Mouse (Mus musculus) adrenal gland, postnatal 4 days (tissue): Measurements from ENCODE around the gene Sema4c. TPM values are rescaled to one million over a fixed set of nuclear protein-coding genes. Genes with fewer than 3 reads are reported as not detected.

Experiments used
- DNase-seq, 2 experiments: peaks; one replicate each; pipeline ENCODE4 v3.0.0; 2021 to 2022; ENCODE audit warnings: low spot score in 2 of 2, mixed read lengths in 2 of 2
- microRNA-seq: library from miRNA; unstranded; fragments of <30 nt; microRNA quantifications from one replicate; pipeline ENCODE4 v1.2.0, GENCODE M21; 2021
- total RNA-seq, 2 experiments: library from RNA; stranded (reverse); gene quantifications; 2 replicates each; pipeline ENCODE4 v1.2.3; 2021

Gene Sema4c
- total RNA-seq, 2 experiments from 2014 or later, result 44.0 to 57.6 TPM

DNA sequence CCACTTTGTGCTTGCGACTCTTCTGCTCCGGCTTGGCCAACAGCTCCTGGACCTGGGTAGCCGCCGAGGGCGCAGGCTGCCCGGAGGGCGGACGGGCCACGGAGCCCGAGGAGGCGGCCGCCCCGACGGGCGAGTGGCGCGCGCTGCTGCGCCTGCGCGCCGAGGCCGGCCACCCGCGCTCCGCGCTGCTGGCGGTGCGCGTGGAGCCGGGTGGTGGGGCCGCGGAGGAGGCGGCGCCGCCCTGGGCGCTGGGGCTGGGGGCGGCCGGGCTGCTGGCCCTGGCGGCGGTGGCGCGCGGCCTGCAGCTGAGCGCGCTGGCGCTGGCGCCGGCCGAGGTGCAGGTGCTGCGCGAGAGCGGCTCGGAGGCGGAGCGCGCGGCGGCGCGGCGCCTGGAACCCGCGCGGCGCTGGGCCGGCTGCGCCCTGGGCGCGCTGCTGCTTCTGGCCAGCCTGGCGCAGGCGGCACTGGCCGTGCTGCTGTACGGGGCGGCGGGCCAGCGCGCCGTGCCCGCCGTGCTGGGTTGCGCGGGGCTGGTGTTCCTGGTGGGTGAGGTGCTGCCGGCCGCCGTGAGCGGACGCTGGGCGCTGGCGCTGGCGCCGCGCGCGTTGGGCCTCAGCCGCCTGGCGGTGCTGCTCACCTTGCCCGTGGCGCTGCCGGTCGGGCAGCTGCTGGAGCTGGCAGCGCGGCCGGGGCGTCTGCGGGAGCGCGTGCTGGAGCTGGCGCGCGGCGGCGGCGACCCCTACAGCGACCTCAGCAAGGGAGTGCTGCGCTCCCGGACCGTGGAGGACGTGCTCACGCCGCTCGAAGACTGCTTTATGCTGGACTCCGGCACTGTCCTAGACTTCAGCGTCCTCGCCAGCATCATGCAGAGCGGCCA is 45.8 kb downstream of the Sema4c start:
- no peak for DNase-seq

DNA sequence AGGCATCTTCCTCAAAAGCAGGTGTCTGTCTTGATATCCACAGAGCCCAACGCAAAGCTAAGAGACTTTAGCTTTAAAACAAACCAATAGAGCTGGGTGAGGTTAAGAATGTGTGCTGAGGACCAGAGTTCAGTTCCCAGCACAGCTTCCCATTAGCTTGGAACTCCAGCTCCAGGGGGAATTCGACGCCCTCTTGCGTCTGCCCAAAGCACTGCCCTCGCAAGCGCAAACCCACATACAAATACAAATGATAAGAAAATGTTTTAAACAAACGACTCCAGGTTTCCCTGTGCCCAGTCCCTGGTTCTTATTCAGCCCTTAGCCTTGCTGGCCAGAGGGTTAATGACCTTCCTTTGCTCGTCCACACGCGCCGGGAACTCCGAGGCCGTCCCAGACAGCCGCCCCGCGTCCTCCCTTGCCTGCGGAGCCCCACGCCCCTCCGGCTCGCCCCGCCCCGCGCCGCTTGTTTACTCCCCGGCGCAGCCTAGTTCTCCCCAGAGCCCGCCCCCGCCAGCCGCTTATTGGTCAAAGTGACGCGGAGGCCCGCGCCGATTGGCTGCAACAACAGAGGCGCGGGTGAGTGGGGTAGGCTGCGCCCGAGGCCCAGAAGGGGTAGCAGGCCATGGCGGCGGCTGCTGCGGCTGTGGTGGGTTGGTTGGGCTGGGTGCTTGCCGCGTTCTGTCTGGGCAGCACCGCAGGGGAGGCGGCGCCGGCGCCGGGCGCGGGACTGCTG is 46.7 kb downstream of the Sema4c start, which contains the start of gene Cnnm3:
TSS of gene Cnnm3 (plus strand) at position 579 of the 733 bp plus-strand sequence.
- DNase-seq, result peak; percentile 99 to 100

DNA sequence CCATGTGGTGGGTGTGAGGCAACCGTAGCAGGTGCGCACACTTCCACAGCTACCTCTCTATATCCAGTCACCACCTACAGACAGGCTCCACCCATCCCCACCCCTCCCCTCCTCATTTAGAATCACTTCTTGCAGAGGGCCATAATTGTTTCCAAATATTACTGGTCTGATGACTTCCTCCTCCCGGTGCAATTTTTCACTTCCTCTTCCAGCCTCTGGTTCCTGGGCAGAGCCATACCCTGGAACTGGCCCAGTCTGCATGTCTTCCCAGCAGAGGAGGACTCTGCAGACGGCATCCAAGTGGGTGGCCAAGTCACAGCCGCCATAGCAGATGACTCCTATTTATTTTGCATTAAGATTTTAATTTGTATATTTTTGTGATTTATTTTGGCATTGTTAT is 49.9 kb downstream of the Sema4c start:
- no peak for DNase-seq

DNA sequence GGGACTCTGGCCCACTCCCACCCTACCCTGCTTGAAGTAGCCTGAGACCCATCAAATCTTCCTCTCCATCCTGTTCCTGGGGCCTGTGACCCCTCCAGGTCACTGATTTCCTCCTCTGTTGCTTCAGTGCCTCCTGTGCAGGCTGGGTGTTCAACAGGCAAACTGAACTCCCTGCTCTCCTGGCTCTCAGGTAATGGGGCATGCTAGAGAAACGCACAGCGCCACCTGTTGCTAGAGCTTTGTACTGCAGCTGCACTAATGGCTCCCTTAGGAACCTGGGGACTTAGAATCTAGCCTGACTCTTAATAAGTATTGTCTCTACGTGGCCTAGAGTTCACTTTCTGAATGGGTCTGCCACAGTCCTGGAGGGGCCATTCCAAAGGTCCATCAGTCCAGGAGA is 56.9 kb downstream of the Sema4c start:
- DNase-seq, result no peak

Small RNAs within 50 kb of the gene (microRNA-seq; reads per million reads assigned to microRNA genes)
- gene Gm47280, result not detected

Other genes with a start within 250 kb of the Sema4c start
- 100 to 1,000 TPM; 107 to 113 TPM for gene Kansl3, start 189.2 kb downstream of the Sema4c start, total RNA-seq
- gene Fer1l5, start 186.1 kb downstream of the Sema4c start, total RNA-seq, result under 1 TPM; 0.70 to 0.99 TPM
- gene Lman2l, start 113.1 kb downstream of the Sema4c start, total RNA-seq, result 10 to 100 TPM; 25.3 to 31.2 TPM
- 1 to 10 TPM; 4.3 to 5.2 TPM for gene Cnnm4, start 86.7 kb downstream of the Sema4c start, total RNA-seq
- gene Cnnm3, start 46.5 kb downstream of the Sema4c start, total RNA-seq, result 10 to 100 TPM; 44.1 to 45.1 TPM
- gene Ankrd23, start 21.5 kb downstream of the Sema4c start, total RNA-seq, result 10 to 100 TPM; 20.7 to 22.9 TPM
- not detected for gene Gm42417, start 18.9 kb downstream of the Sema4c start, total RNA-seq
- 10 to 100 TPM; 19.8 to 23.1 TPM for gene Ankrd39, start 10.9 kb downstream of the Sema4c start, total RNA-seq
- gene Fam178b, start 124.8 kb upstream of the Sema4c start, total RNA-seq, result 1 to 10 TPM; 1.0 to 1.2 TPM
- gene Cox5b, start 133.1 kb upstream of the Sema4c start, total RNA-seq, result 100 to 1,000 TPM; 707 to 717 TPM
- gene 4933424G06Rik, start 151.8 kb upstream of the Sema4c start, total RNA-seq, result not detected
- 100 to 1,000 TPM; 133 to 143 TPM for gene Actr1b, start 156.1 kb upstream of the Sema4c start, total RNA-seq
- gene Zap70, start 203.4 kb upstream of the Sema4c start, total RNA-seq, result under 1 TPM; 0.28 to 0.40 TPM